Mouse (Mus musculus): ENCODE data around the gene Hlx.

Gene Hlx

DNA sequence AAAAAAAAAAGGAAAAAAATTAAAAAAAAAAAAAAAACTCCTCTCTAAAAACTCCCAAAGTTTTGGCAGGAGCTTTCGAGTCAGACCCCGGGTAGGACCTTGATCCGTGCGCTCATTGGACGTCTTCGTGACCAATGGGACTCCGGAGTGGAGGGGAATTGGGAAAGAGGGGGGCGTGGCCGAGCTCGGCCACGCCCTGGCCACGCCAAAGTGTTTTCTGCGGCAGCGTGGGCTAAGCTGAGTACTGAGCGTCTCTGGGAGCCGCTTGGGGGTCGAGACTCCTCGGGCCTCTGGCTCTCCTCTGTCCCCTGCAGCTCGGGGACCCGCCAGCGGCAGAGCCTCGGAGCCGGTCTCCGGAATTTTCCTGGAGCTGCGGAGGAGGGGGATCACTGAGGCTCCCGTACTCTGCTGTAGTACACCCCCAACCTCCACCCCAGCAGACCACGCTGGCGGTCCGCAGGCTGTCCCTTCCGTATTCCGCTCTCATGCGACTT, at the start of gene Hlx:
Gene Hlx, minus strand, starts transcription at position 64 of the 494 bp plus-strand sequence.
- DNase-seq, result peak; percentile 78 to 83

DNA sequence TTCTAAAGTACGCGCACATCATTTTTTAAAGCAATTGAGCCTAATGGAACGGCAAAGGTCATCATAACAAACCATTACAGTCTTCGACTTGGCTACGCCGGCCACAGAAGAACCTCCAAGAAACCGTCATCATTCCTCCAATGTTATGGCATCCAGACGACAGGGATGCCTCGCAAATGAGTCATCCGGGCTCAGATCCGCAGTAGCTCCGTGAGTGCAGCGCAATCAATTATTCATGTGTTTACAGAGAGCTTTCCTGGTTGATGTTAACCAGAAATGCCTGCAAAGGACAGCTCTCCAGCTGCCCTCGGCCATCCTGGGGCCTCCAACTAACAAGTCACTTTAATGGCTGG, 49.7 kb upstream of the Hlx start:
- peak; percentile 53 to 68 for DNase-seq

DNA sequence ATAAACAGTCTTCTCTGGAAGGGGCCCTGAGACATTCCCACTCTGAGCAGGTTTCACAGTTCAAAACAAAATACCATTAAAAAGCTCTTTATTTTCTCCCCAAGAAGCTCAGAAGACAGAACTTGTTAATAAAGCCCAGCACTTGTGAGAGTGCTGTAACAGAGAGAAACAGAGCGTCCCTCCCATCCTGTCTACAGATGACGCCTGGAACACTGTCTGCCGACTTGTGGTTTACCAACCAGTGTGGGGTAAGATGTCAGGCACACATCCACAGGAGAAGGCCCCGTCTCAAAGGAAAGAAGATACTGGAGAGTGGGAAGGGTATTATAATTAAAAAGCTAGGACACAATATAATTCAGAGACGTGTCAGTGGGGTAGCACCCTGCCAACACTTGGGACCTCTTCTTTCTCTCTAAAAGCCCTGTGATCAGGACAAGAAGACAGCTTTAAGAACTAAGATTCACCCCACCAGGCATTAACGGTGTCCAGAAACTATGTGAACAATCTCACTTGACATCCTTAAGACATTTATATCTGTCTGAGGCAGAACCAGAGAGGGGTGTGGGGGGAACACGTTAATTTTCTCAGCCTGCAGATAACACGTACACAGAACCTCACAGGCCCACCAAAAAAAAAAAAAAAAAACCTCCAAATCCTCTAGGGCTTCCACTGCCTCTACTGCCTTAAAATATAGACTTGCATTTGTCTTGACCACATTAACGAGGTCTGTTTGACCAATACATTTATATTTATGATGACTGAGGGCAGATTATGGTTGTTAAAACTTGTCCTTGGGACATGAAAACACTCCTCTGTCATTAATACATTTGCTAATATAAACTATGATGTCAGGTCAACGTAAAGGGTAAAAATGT, 49.1 kb upstream of the Hlx start:
- DNase-seq, result no peak

DNA sequence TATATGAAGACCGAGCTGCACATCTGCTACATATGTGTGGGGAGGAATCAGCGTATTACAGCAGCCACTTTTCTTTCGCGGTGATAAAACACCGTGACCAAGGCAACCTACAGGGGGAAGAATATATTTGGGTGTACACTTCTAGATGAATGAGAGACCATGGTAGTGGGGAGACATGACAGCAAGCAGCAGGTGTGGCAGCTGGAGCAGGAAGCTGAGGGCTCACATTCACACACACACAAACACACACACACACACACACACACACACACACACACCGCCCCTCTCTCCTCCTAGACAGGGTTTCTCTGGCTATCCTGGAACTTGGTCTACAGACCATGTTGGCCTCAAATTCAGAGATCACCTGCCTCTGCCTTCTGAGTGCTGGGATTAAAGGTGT, 45.7 kb upstream of the Hlx start:
- no peak for DNase-seq

DNA sequence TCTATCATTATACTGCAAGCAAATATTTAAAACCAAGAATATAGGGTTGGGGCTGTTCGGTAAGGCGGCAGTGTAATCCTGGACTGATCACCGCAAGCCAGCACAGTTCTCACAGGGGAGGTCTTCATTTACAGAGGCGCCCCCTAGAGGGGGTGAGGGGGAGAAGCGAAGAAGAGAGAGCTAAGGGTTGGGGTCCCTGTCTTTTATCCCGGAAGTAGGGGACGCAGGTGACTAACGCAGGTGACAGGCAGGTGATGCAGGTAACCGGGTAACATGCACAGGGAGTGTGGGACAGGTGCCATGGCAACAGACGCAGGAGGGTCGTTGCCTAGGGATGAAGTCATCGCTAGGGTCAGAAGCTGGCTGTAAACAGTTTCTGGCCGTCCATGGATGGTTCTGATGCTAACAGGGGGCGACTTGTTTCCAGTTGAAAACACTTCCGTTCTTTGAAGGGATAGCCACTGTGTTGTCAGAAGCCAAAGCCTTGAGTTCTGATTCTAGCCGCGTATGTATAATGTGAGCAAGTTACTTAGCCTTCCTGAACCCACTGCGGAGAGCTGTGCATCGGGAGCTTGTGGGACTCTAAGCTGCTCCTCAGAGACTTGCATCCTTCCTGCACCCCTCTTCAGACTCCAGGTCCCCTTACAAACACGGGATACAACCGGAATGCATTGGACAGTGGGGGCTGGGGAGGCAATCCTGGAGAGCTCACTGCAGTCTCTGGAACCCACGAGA, 44.8 kb upstream of the Hlx start:
- DNase-seq, result no peak

DNA sequence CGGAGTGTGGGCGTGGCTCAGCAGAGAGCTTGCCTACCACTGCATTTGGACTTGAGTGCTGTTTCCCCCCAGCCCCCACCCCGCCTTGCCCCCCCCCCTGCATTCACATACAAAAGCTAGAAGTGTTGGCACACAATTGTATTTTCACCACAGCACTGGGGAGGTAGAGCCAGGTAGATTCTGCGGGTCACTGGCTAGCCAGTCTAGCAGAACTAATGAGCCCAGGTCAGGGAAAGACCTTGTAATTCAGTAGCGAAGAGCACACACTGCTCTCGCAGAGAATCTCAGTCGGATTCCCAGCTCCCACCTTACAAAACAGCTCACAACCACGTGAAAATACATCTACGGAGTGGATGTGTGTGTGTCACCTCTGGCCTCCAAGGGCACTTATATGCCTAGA, 42.9 kb upstream of the Hlx start:
- DNase-seq, result no peak

DNA sequence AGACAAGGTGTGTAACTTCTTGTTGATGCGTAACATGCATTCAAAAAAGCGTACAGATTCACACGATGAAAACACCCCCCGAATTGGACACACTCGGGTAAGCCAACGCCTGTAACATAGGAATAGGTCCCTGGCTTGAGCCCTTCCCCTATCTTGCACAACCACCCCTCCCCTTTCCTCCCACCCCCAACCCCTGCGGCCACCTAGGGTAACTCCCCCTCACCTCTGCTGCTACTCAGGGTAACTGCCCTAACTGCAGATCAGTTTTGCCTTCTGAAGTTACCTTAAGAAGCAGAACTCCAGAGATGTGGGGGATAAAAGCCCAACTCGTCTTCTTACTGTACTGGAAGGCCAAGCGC, 39.5 kb upstream of the Hlx start:
- DNase-seq, result no peak

DNA sequence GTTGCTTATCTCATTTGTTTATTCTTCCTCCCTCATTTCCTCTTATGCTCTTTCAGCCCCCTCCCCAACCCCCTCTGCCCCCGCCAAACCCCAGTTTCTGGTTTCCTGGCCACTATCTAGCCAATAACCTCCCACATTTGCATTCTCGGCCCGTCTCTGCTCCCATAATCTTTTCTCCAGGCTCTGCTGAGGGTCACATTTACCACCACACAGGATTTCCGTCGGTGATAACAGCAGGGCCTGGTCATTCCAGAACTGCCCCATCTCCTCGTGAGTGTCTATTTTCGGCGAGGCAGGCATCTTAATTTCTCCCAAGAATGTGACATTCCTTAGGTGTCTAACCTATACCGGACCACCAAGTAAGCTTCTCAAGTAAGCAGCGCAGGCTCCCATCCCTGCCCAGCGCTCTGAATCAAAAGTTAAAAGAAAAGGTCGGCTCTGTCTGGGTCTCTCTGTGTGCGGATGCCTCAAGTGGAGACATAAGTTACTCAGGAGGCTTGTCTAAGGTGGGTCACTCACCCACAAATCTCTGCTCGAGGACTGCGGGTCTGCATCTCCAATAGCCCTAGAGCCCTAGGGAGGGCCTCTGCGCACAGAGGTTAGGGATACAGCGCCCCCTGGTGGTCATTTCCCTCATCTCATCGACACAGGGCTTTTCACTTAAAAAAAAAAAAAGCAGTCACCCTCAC, 38.9 kb upstream of the Hlx start:
- peak; percentile 58 to 72 for DNase-seq

DNA sequence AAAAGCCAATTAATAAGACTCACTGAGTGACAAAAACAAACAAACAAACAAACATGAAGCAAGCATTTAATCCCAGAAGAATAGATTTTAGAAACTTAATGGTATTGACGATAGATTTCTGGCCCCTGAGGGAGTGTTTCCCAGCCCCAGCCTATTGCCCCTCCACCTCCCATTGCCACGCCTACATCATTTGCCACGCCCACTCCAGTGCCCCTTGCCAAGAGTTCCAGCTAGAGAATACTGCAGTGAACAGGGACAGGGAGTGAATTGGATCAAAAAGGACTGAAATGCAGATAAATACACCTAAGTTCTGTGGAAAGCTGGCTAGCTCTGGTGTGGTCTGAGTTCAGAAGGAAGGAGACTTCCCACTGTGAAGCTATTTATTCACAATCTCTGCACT, 31.4 kb upstream of the Hlx start:
- no peak for DNase-seq

DNA sequence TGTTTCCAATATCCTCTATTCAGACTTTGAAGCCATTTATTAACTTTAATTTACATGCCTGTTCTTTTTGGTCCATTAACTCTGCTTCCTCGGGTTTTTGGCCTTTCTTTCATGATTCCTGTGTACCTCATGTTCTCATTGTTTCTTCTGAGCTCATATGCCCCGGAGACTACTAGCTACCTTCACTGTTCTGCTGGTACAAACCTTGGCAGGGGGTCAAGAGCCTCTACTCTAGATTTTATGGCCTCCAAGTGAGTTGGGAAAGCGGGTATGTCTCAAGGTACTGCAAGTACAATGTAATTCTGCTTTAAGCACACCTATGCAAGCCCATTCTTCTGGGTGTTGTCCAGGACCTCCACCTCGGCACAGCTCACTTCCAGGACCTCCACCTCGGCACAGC, 30.5 kb upstream of the Hlx start:
- DNase-seq, result no peak

DNA sequence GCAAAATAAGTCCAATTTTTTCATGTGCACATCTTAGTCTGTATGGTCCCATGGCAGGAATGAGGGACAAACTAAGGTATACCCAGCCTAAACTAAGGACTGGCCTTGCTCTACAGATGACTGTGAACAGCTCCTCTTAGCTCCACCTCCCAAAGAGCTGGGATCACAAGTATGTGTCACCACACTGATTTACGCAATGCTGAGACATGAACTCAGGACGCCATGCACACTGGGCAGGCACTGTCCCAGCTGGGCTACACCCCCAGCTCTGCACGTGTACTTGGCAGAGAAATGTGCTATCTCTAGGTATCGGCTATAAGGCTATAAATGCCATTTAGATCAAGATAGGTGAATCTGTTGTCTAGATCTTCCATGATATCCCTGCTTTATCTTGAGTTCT, 29.6 kb upstream of the Hlx start:
- DNase-seq, result no peak

DNA sequence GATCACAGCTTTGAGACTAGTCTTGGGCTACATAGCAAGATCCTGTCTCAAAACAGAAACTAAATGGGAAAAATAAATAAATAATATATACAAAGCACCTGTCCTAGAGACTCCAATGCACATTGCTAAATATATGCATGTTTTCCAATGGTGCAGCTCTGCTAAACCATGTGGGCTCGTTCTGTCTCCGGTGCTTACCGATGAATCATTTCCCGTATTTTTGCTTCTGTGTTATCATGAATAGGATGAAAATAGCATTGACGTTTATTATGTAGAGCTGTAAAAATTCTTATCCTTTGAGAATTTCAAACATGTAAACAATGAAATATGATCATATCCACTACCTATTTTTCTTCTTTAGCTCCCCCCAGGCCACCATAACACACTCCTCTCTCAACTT, 20.3 kb upstream of the Hlx start:
- no peak for DNase-seq

DNA sequence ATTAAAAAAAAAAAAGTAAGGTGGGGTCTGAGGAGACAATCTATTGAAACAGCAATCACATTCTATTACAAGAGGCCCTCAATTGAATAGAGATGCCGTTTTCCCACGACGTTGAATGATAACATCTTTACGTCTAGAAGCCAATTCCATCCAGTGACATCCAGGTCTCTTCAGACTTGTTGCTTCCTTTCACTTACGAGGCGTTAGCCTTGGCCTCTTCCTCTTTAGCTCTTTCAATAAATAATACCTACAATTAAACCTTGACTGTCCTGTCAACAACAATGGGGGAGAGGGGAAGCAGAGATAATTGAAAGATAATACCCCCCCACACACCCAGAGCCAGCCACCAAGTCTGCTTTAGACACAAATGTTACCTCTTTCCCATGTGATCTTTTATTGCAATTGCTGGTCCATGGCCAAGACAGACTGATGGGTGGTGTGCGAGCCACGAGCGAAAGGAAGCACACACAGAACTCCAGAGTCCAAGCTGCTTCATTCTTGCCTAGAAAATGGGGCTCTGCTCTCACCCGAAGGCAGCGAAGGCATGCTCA, 17.8 kb upstream of the Hlx start:
- DNase-seq, result no peak

DNA sequence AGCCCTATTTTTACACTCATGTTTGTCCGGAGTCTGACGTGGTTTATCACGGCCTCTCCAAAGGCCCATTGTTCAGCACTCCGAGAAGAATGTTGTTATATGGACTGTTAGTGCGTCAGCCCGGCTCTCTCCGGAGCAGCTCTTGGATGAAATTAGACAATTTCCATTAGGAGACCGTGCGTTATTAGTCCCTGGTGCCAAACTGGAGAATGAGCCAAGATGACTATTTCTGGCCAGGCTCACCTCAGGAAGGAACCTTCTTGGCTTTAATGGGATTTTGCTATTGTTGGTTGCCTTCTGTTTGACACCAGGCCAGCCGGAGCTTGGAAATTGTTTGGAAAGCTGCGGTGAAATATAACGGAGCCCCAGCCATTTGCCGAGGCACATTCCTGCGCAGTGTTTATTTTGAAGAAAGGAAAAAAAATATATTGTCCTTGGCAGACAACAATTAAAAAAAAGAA, 16.3 kb upstream of the Hlx start:
- DNase-seq, result peak; percentile 66 to 73

DNA sequence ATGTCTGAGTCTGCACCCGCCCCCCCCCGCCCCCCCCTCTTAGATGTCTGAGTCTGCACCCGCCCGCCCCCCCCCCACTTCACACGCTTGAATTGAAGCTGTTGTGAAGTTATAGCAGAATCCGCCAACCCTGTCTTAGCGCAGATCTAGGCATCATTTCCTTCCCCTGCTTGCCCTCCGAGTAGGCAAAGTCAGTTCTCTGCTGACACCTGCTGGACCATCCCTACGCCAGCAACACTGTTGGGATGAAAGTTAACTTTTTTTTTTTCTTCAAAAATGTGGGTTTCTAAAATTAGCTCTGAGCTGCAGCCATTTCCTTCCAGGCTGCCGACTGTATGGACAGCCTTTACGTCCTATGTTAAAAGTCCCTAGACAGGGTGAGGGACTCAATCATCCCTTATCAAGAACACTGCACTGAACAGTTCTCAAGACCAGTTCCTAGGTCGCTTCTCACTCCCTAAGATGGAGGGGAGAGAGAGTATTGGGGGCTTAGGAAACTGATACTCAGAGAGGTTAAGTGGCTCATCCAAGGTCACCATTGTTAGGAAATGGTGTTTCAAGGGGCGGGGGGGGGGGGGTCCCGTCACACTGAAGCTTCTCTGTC, 5.6 kb upstream of the Hlx start:
- DNase-seq, result peak; percentile 67 to 75

DNA sequence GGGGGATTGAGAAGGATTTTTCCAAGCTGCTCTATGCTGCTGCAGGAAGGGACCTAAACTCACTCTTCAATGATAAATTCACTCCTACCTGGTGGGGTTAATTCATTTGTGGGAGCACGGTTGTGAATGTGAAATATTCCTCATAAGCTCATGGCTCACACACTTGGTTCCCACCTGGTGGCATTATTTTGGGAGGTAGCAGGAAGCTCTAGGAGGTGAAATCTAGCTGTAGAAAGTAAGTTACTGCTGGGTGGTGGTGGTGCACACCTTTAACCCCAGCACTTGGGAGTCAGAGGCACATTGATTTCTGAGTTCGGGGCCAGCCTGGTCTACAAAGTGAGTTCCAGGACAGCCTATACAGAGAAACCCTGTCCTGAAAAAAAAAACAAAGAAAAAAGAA, 4.8 kb upstream of the Hlx start:
- DNase-seq, result no peak

DNA sequence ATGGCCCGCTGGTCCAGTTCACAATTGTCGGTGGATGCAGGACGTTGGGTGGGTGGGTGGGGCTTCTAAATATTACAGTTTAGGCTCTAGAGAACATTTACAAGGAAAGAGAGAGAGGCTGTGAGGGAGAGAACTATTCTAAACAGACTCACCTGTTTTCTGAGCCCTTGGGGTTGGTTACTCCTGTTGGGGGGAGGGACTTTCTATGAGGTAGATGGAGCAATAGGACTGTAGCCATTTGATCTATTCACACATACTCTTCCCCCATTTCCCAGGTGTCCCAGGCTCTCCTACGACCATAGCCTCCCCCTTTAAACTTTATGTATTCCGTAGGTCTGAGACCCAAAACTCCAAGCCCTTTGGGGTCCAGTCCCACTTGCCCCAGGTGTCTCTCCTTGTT, 3.8 kb upstream of the Hlx start:
- DNase-seq, result no peak

DNA sequence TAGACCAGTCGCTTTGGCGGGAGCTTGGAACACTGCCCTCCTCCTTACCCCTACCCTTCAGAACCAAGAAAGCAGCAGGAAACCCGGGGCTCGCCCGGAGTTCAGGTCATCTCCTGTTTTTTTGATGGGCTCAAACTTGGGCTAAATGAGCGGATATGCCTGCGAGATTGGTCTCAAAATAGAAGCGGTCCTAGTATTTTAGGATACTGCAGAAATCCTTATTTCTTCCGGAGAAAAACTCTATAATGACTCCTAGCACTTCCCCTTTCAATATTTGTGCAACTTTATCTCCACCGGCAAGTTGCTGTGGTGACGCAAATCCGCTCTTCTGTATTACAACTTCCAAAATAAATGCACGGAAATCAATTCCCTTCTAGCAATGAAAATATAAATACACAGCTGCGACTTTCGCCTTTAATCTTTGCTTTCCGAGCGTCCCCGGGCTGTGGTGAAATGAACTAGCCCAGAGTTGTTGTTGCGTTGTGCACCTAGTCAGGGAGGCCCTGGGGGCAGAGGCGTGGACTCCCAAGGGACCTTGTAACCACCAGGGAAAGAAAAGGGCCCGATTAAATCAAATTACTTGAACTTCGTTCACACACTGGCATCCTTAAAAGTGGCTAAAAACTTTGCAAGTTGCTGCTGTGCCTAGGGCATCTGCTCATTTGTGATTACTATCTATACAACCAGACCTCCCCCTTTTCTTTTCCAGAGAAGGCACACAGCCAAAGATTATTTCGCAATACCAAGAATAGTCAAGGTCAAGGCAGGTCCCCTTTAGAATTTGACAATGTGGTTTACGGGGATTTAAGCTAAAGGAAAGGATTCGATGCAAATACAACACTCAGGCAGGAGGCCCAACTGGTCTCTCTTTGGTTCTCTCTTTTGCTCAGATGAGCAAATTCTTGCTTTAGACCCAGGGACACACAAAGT, 2.8 kb upstream of the Hlx start:
- DNase-seq, result peak; percentile 36 to 49

DNA sequence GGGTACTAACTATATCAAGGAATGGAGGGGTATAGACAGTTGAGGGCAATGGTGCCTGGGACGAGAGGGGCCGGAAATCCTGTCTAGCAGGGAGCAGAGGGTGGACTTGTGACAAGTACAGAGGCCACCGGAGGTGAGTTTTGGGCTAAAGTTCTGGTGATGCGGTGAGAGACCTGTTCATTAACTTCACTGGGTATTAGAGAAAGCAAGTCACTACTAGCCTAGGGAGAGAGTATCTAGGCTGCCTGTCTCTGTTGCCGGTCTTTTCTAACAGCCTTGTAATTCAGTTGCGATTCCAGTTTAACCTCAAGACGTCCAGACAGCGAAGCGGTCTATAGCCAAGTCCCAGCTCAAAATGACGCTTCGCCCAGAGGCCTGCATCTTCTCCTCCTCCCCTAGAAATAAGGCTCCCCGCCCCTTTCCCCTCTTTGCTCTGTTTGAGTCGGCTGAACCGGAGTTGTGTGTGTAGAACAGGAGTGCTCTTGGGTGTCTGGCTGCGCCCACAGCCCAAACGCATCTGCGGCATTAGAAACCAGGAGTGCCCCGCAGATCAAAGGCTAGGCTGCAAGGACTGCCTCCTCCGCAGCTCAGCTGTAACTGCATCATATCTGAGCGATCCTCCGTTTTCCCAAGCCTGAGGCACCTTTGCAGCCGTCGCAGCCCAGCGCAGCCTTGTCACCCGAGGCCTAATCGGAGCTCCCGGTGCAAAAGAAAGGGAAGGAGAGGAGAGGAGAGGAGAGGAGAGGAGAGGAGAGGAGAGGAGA, 1.8 kb upstream of the Hlx start:
- peak; percentile 23 to 25 for DNase-seq

DNA sequence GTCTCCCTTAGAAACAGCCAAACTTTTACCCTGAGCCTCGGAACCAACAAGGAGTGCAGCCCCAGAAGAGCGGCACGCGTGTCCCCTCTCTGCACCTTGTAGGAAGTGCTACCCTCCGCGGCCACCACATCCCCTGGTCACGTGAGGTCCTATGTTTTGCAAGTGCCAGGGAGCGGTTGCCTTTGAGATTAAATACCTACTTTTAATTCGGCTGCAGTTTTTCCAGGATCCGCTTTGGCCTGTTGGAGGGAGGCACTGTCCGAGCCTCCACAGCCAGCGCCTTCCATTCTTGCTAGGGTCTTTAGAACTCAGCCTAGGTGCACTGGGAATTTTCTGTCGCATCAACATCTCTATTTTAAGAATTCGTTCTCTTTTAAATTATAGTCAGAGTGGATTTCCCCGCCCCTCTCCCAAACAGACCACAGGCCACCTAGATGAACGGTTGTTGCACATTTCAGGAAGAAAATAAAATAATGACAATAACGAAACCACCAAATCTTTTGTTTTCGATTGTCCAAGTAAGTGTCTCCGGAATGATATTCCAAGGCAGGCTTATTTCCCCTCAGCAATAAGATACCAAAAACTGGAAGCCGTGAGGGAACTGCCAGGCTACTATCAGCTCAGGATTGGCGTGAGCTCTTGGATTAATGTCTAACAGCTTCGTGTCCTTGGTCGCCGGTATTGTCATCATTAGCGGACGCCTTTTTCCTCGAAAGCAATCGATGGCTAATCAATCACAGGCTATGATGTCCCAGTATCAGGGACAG, 1.1 kb upstream of the Hlx start:
- peak; percentile 45 to 51 for DNase-seq

Data from lung, adult 18-20 months (tissue).